14 mouse cellular contexts compared by ENCODE assay signal in genomic region chr19:7078271-7078670, GRCm38 (mm10).
"Had no signal": no experiment of that assay in that cellular context is flagged by ENCODE, and none has a peak within 500 bp of the region (broad histone marks: within the 10 kb centered on the region; RNA-seq: fewer than 3 reads in every experiment).

No protein-coding gene starts in this region.

- H3K36me3 ChIP-seq: neural tube, embryonic 15.5 days; stomach, embryonic 15.5 days had no signal

- H3K4me2 ChIP-seq: neural tube, embryonic 15.5 days; stomach, embryonic 15.5 days had no signal

- H3K27ac ChIP-seq: stomach, embryonic 15.5 days; stomach, postnatal 0 days had no signal

- H3K9me3 ChIP-seq: neural tube, embryonic 15.5 days; stomach, embryonic 15.5 days had no signal

- H3K4me1 ChIP-seq: stomach, embryonic 15.5 days had no signal

- H3K9ac ChIP-seq: neural tube, embryonic 15.5 days; stomach, embryonic 15.5 days had no signal

- H3K27me3 ChIP-seq: stomach, embryonic 15.5 days had no signal

- DNase-seq: right cerebral cortex, adult 18-20 months; right cerebral cortex, postnatal 14 days; right cerebral cortex, postnatal 25 days; right cerebral cortex, postnatal 4 days; spleen, adult 18-20 months; thymus, adult 18-20 months; thymus, adult 2 months; thymus, postnatal 14 days; thymus, postnatal 25 days; thymus, postnatal 36 days; thymus, postnatal 4 days had no signal

- H3K4me3 ChIP-seq: neural tube, embryonic 15.5 days; stomach, embryonic 15.5 days had no signal
